Mouse (Mus musculus) heart, embryonic 12.5 days (tissue): ENCODE measurements at regions not wholly inside any gene's neighbourhood (a gene's known extent, or its start where the extent isn't known, plus 50 kb on each side); places are given as distances from the start of the nearest gene placed in this dataset.

Experiments used
- ATAC-seq: fragments of 200-750 bp; cut with Nextera tagmentation; 2 replicates; pipeline ENCODE4 v1.8.0; 2017; ENCODE audit warnings: moderate TSS enrichment, moderate library complexity; ENCODE audit not compliant: insufficient number of reproducible peaks, low FRiP score
- H3K27ac ChIP-seq: fragments of 300-500 bp; sonication (generic); 2 replicates; pipeline ENCODE4 v1.5.1; 2016; ENCODE audit warnings: mild to moderate bottlenecking, moderate library complexity; ENCODE audit not compliant: poor library complexity, severe bottlenecking
- H3K27me3 ChIP-seq: fragments of 300-500 bp; sonication (generic); replicated peaks from 2 replicates; pipeline ENCODE4 v1.6.1; 2016; ENCODE audit warnings: mild to moderate bottlenecking, moderate library complexity
- H3K36me3 ChIP-seq: fragments of 300-500 bp; sonication (generic); 2 replicates; pipeline ENCODE4 v1.6.1; 2016; ENCODE audit warnings: mild to moderate bottlenecking, moderate library complexity
- H3K4me1 ChIP-seq: fragments of 300-500 bp; sonication (generic); replicated peaks from 2 replicates; pipeline ENCODE4 v1.6.1; 2016; ENCODE audit warnings: mild to moderate bottlenecking
- H3K4me2 ChIP-seq: fragments of 300-500 bp; sonication (generic); 2 replicates; pipeline ENCODE4 v1.6.1; 2016; ENCODE audit warnings: mild to moderate bottlenecking, moderate library complexity
- H3K4me3 ChIP-seq: fragments of 300-500 bp; sonication (generic); 2 replicates; pipeline ENCODE4 v1.5.1; 2016; ENCODE audit warnings: mild to moderate bottlenecking
- H3K9ac ChIP-seq: fragments of 300-500 bp; sonication (generic); 2 replicates; pipeline ENCODE4 v1.6.1; 2016; ENCODE audit warnings: mild to moderate bottlenecking, moderate library complexity
- H3K9me3 ChIP-seq: fragments of 300-500 bp; sonication (generic); replicated peaks from 2 replicates; pipeline ENCODE4 v1.6.1; 2016; ENCODE audit warnings: mild to moderate bottlenecking, moderate library complexity
- WGBS: fragments of 180-500 bp; shearing (Covaris S2); methylation state at CpG from one replicate; pipeline ENCODE4 v1.1.7; 2016; 5-methylcytosine and 5-hydroxymethylcytosine counted together

DNA sequence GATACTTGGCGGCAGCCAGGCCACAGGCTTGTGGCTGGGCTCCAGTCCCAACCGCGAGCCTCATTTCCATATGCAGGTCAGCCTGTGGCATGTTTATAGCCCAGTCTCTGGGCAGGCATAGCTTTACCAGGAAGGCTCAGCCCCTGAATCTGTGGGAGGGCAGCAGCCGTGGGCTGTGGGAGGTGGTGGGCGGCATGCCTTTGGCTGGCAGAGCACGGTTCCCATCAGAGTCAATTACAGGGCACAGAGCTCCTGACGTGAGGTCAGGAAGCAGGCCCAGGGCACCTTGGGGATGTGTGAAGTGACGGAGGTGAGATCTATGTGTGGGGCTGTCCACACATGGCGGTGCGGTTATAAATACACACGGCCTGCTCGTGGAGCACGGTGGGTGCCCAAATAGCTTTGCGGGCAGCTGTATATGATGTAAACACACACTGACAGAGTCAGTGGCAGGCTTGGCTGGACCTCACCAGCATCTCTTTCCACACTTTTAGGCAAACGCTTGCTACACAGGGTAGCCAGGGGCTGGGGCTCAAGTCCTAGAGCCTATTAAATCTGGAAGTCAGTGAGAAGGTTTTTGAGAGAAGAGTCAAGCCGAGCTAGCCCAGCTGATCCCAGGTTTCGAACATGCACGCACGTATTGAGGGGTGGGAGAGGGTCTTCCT lies 71.8 kb downstream of the Gm525 start:
- Histone ChIP-seq H3K36me3 (no peaks in the 10 kb centered on the region), H3K4me3 (no peak overlapping the region), H3K9ac (no peak overlapping the region), H3K27me3 (no peaks in the 10 kb centered on the region), H3K4me1 (peaks cover 12% of the 10 kb centered on the region), H3K9me3 (peaks cover 3% of the 10 kb centered on the region; the same call in 1 of the 2 replicates), H3K27ac (peak overlapping the region; percentile 60), H3K4me2 (peak overlapping the region; percentile 49)
- WGBS = 35% methylated on average over 19 of the region's 19 CpGs
- peak; percentile 45; the same call in 1 of the 2 replicates for ATAC-seq

DNA sequence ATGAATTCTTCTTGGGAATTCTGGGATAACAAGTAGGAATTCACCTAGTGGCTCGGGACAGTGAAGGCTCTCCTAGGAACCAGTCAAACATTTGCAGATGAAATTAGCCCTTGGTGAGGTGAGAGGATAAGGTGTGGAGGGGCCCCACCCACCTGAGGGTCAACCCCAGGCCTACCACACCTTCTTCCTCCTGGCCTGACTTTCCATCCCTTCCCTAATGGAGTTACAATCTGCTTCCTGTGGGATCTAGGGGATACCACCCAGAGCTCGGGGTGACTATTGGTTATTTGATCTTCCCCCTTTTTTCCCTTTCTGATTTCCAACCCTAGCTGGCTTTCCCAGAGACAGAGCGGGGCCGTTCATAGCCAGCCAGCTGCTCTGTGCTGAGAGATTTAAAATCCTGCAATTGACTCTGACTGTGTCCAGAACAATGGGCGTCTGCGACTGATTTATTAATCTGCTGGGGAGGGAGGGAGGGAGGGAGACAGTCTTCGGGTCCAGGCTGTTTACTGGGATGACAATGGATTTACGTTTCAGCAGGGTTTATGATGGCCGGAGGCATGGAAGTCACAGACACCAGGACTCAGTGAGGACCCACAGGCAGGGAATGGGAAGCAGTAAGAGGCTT lies 69.0 kb downstream of the Gm525 start:
- H3K36me3 ChIP-seq = no peaks in the 10 kb centered on the region
- H3K9ac ChIP-seq = no peak overlapping the region
- no peak overlapping the region for H3K4me2 ChIP-seq
- no peak overlapping the region for H3K4me3 ChIP-seq
- no peak overlapping the region for H3K27ac ChIP-seq
- peaks cover 3% of the 10 kb centered on the region; the same call in 1 of the 2 replicates for H3K9me3 ChIP-seq
- H3K27me3 ChIP-seq = no peaks in the 10 kb centered on the region
- WGBS = 64% methylated on average over 9 of the region's 9 CpGs
- H3K4me1 ChIP-seq = peaks cover 12% of the 10 kb centered on the region
- no peak for ATAC-seq
